Mouse (Mus musculus) limb, embryonic 11.5 days (tissue): ENCODE measurements around the gene Vmn2r114. TPM values are rescaled to one million over a fixed set of nuclear protein-coding genes. Genes with fewer than 3 reads are reported as not detected.
"Not testable (repeated sequence)": the region's sequence is repeated elsewhere in the genome, so short reads cannot be mapped to it uniquely, and the experiment has no call there.

Experiments
- ATAC-seq: fragments of 200-750 bp; cut with Nextera tagmentation; 2 replicates; pipeline ENCODE4 v1.8.0; 2017; ENCODE audit warnings: low read depth; ENCODE audit not compliant: insufficient number of reproducible peaks, low FRiP score, low TSS enrichment
- DNase-seq: peaks from one replicate; pipeline ENCODE4 v3.0.0-alpha.2; 2015; ENCODE audit warnings: low spot score
- H3K27ac ChIP-seq: fragments of 300-500 bp; sonication (generic); replicated peaks from 2 replicates; pipeline ENCODE4 v1.5.1; 2014; ENCODE audit warnings: low read depth, mild to moderate bottlenecking, low read length
- H3K27me3 ChIP-seq: fragments of 300-500 bp; sonication (generic); 2 replicates; pipeline ENCODE4 v1.6.1; 2014; ENCODE audit warnings: mild to moderate bottlenecking, low read length, mixed read lengths; ENCODE audit not compliant: control insufficient read depth, insufficient read depth
- H3K36me3 ChIP-seq: fragments of 300-500 bp; sonication (generic); 2 replicates; pipeline ENCODE4 v1.6.1; 2014; ENCODE audit warnings: mild to moderate bottlenecking, low read length, moderate library complexity, mixed read lengths; ENCODE audit not compliant: control insufficient read depth, insufficient read depth
- H3K4me1 ChIP-seq: fragments of 300-500 bp; sonication (generic); 2 replicates; pipeline ENCODE4 v1.6.1; 2014; ENCODE audit warnings: low read length, mixed read lengths; ENCODE audit not compliant: control insufficient read depth, insufficient read depth
- H3K4me2 ChIP-seq: fragments of 300-500 bp; sonication (generic); 2 replicates; pipeline ENCODE4 v1.6.1; 2014; ENCODE audit warnings: low read depth, mild to moderate bottlenecking, moderate library complexity; ENCODE audit not compliant: severe bottlenecking
- H3K4me3 ChIP-seq: fragments of 300-500 bp; sonication (generic); 2 replicates; pipeline ENCODE4 v1.5.1; 2014; ENCODE audit warnings: low read depth, low read length
- H3K9ac ChIP-seq: fragments of 300-500 bp; sonication (generic); 2 replicates; pipeline ENCODE4 v1.6.1; 2014; ENCODE audit warnings: mild to moderate bottlenecking, low read length
- H3K9me3 ChIP-seq: fragments of 300-500 bp; sonication (generic); 2 replicates; pipeline ENCODE4 v1.6.1; 2016; ENCODE audit warnings: low read length; ENCODE audit not compliant: control insufficient read depth
- WGBS: fragments of 180-500 bp; shearing (Covaris S2); extraction: QIAGEN DNeasy Blood & Tissue Kit; methylation state at CpG from one replicate; pipeline ENCODE4 v1.1.7; 2014; 5-methylcytosine and 5-hydroxymethylcytosine counted together
- polyA plus RNA-seq: library from polyadenylated mRNA; unstranded; fragments of >200 nt; fragmentation: Nextera tagmentation; extraction: Ambion mirVana; gene quantifications from 2 replicates; pipeline ENCODE4 v1.2.1, GENCODE M21; 2014

Gene Vmn2r114
- polyA plus RNA-seq, result not detected in 2 replicates

GRCm38 (mm10) chr17:23312437-23312836 lies at the start of gene Vmn2r114:
Gene Vmn2r114, minus strand, starts transcription at chr17:23312537.
- not testable (repeated sequence) for DNase-seq, H3K36me3 ChIP-seq, H3K9ac ChIP-seq, H3K4me3 ChIP-seq, H3K4me1 ChIP-seq, ATAC-seq, H3K27ac ChIP-seq, H3K27me3 ChIP-seq, H3K4me2 ChIP-seq, H3K9me3 ChIP-seq
- 64% methylated on average over 2 of the region's 2 CpGs for WGBS

- H3K4me3 ChIP-seq, result no peak overlapping the region
- no peaks in the 10 kb centered on the region for H3K9me3 ChIP-seq
- no peak overlapping the region for H3K27ac ChIP-seq
- no peaks in the 10 kb centered on the region for H3K36me3 ChIP-seq
- WGBS, result 91% methylated on average over 1 of the region's 1 CpGs
- H3K27me3 ChIP-seq, result no peaks in the 10 kb centered on the region
- no peak for DNase-seq
- no peak overlapping the region for H3K9ac ChIP-seq
- H3K4me2 ChIP-seq, result no peak overlapping the region
- no peaks in the 10 kb centered on the region for H3K4me1 ChIP-seq
- ATAC-seq, result no peak
These were observed 39.3 kb upstream of the Vmn2r114 start for GRCm38 (mm10) chr17:23351644-23352043.

GRCm38 (mm10) chr17:23343441-23343840 lies 31.1 kb upstream of the Vmn2r114 start, which contains the start of gene Vmn2r115:
Gene Vmn2r115, plus strand, starts transcription at chr17:23343741.
- not testable (repeated sequence) for H3K9me3 ChIP-seq, H3K4me1 ChIP-seq, H3K4me2 ChIP-seq, H3K9ac ChIP-seq, H3K36me3 ChIP-seq, H3K27ac ChIP-seq, H3K4me3 ChIP-seq, H3K27me3 ChIP-seq, DNase-seq, ATAC-seq
- 52% methylated on average over 2 of the region's 2 CpGs for WGBS

- 79% methylated on average over 6 of the region's 6 CpGs for WGBS
- no peak overlapping the region for H3K27ac ChIP-seq
- ATAC-seq, result no peak
These were observed 18.3 kb upstream of the Vmn2r114 start for GRCm38 (mm10) chr17:23330657-23331056.

More at GRCm38 (mm10) chr17:23330657-23331056, 18.3 kb upstream of the Vmn2r114 start:
- Histone ChIP-seq H3K4me2 (no peak overlapping the region), H3K36me3 (no peaks in the 10 kb centered on the region), H3K4me1 (no peaks in the 10 kb centered on the region), H3K9ac (no peak overlapping the region), H3K4me3 (no peak overlapping the region), H3K27me3 (no peaks in the 10 kb centered on the region), H3K9me3 (peaks cover 3% of the 10 kb centered on the region; the same call in 1 of the 2 replicates)
- DNase-seq, result no peak

Other genes starting within 250 kb of the Vmn2r114 start
- 12.6 and 13.1 TPM in 2 replicates for gene Zfp40, start 119.3 kb downstream of the Vmn2r114 start, polyA plus RNA-seq
- not detected in 2 replicates for gene Vmn2r115, start 31.2 kb upstream of the Vmn2r114 start, polyA plus RNA-seq
- gene Vmn2r116, start 72.1 kb upstream of the Vmn2r114 start, polyA plus RNA-seq, result not detected in 2 replicates
- not detected in 2 replicates for gene Vmn2r117, start 167.2 kb upstream of the Vmn2r114 start, polyA plus RNA-seq